Mouse (Mus musculus) liver, embryonic 14.5 days (tissue): Measurements from ENCODE around the gene Zmynd8. TPM values are rescaled to one million over a fixed set of nuclear protein-coding genes. Genes with fewer than 3 reads are reported as not detected.

Experiments used
- ATAC-seq: fragments of 200-750 bp; cut with Nextera tagmentation; 2 replicates; pipeline ENCODE4 v1.8.0; 2017; ENCODE audit warnings: moderate number of reproducible peaks, mild to moderate bottlenecking, moderate library complexity; ENCODE audit not compliant: insufficient read depth
- DNase-seq, 3 experiments: peaks; one replicate each; pipeline ENCODE4 v3.0.0-alpha.2; 2012 to 2013; ENCODE audit warnings: low read depth in 3 of 3, low spot score in 3 of 3
- H3K27ac ChIP-seq: fragments of 300-500 bp; sonication (generic); 2 replicates; pipeline ENCODE4 v1.5.1; 2014; ENCODE audit warnings: moderate library complexity, mild to moderate bottlenecking, control low read depth, inconsistent platforms
- H3K27me3 ChIP-seq: fragments of 300-500 bp; sonication (generic); 2 replicates; pipeline ENCODE4 v1.6.1; 2014; ENCODE audit warnings: mild to moderate bottlenecking, low read length, moderate library complexity; ENCODE audit not compliant: control insufficient read depth, insufficient read depth
- H3K36me3 ChIP-seq: fragments of 300-500 bp; sonication (generic); replicated peaks from 2 replicates; pipeline ENCODE4 v1.6.1; 2014; ENCODE audit warnings: low read depth; ENCODE audit not compliant: control insufficient read depth, insufficient read depth
- H3K4me1 ChIP-seq, 2 experiments: fragments of 200-500 bp in 1 of 2; fragments of 300-500 bp in 1 of 2; sonication (generic) in 1 of 2; replicated peaks; 2 replicates each; pipeline ENCODE4 v1.6.1; 2012 to 2014; ENCODE audit warnings: antibody characterized with exemption in 1 of 2, inconsistent platforms in 1 of 2, low read length in 1 of 2; ENCODE audit not compliant: control insufficient read depth in 2 of 2, insufficient read depth in 2 of 2
- H3K4me2 ChIP-seq: fragments of 300-500 bp; sonication (generic); 2 replicates; pipeline ENCODE4 v1.6.1; 2014; ENCODE audit warnings: low read depth, mild to moderate bottlenecking, control low read depth, moderate library complexity
- H3K4me3 ChIP-seq, 2 experiments: fragments of 200-500 bp in 1 of 2; fragments of 300-500 bp in 1 of 2; sonication (generic) in 1 of 2; 2 replicates each; pipeline ENCODE4 v1.5.1; 2012 to 2014; ENCODE audit warnings: low read depth in 2 of 2, low read length in 2 of 2, mild to moderate bottlenecking in 2 of 2, control low read depth in 1 of 2, inconsistent platforms in 1 of 2, moderate library complexity in 1 of 2; ENCODE audit not compliant: insufficient read depth in 1 of 2
- H3K9ac ChIP-seq: fragments of 300-500 bp; sonication (generic); replicated peaks from 2 replicates; pipeline ENCODE4 v1.6.1; 2014; ENCODE audit warnings: mild to moderate bottlenecking, control low read depth, moderate library complexity
- H3K9me3 ChIP-seq: fragments of 300-500 bp; sonication (generic); 2 replicates; pipeline ENCODE4 v1.6.1; 2016; ENCODE audit warnings: low read length, mixed read lengths; ENCODE audit not compliant: control insufficient read depth
- CTCF ChIP-seq: IDR thresholded peaks from 2 replicates; pipeline ENCODE4 v1.5.1; 2016; ENCODE audit warnings: antibody characterized with exemption, low read depth, control low read depth
- EP300 ChIP-seq: IDR thresholded peaks from 2 replicates; pipeline ENCODE4 v1.6.1; 2016; ENCODE audit warnings: antibody characterized with exemption, low read depth
- WGBS: fragments of 180-500 bp; shearing (Covaris S2); extraction: QIAGEN DNeasy Blood & Tissue Kit; methylation state at CpG from one replicate; pipeline ENCODE4 v1.1.7; 2014; ENCODE audit not compliant: insufficient replicate concordance; 5-methylcytosine and 5-hydroxymethylcytosine counted together
- polyA plus RNA-seq, 2 experiments: library from polyadenylated mRNA; depleted of rRNA in 1 of 2; stranded (reverse) in 1 of 2; unstranded in 1 of 2; fragments of >200 nt; fragmentation: Nextera tagmentation in 1 of 2; extraction: Ambion mirVana in 1 of 2; gene quantifications; 2 replicates each; pipeline versions ENCODE4 v1.2.1 to v1.2.3; 2012 to 2014

The Zmynd8 gene
- polyA plus RNA-seq, 2 experiments: 16.3 to 17.7 TPM

GRCm38 (mm10) chr2:165822478-165822877 lies 76.3 kb downstream of the Zmynd8 start:
- no peaks in the 10 kb centered on the region for H3K27me3 ChIP-seq
- no peak overlapping the region for H3K4me3 ChIP-seq
- H3K4me2 ChIP-seq: no peak overlapping the region
- H3K36me3 ChIP-seq: peaks cover 51% of the 10 kb centered on the region
- DNase-seq (no peak), ATAC-seq (no peak)
- H3K9me3 ChIP-seq: no peaks in the 10 kb centered on the region
- no peak overlapping the region for H3K9ac ChIP-seq
- H3K27ac ChIP-seq: no peak overlapping the region
- 91% methylated on average over 15 of the region's 15 CpGs for WGBS
- H3K4me1 ChIP-seq: no peaks in the 10 kb centered on the region
- no peak for TF ChIP-seq EP300
- TF ChIP-seq CTCF: no peak

- no peak overlapping the region for H3K27ac ChIP-seq
- no peaks in the 10 kb centered on the region for H3K9me3 ChIP-seq
- DNase-seq (no peak), ATAC-seq (no peak)
- TF ChIP-seq CTCF: no peak
- no peak for TF ChIP-seq EP300
- H3K36me3 ChIP-seq: peaks cover 46% of the 10 kb centered on the region
- no peaks in the 10 kb centered on the region for H3K4me1 ChIP-seq
- H3K9ac ChIP-seq: no peak overlapping the region
- WGBS: 85% methylated on average over 12 of the region's 12 CpGs
- no peaks in the 10 kb centered on the region for H3K27me3 ChIP-seq
- H3K4me3 ChIP-seq: no peak overlapping the region
- no peak overlapping the region for H3K4me2 ChIP-seq
Measured at GRCm38 (mm10) chr2:165821671-165822070, 77.1 kb downstream of the Zmynd8 start.

GRCm38 (mm10) chr2:165820504-165821095 lies 78.2 kb downstream of the Zmynd8 start:
- no peaks in the 10 kb centered on the region for H3K27me3 ChIP-seq
- no peak overlapping the region for H3K27ac ChIP-seq
- peaks cover 36% of the 10 kb centered on the region for H3K36me3 ChIP-seq
- ATAC-seq (no peak), DNase-seq (no peak)
- no peaks in the 10 kb centered on the region for H3K4me1 ChIP-seq
- H3K9me3 ChIP-seq: no peaks in the 10 kb centered on the region
- H3K9ac ChIP-seq: no peak overlapping the region
- no peak for TF ChIP-seq EP300
- no peak overlapping the region for H3K4me2 ChIP-seq
- 77% methylated on average over 15 of the region's 15 CpGs for WGBS
- H3K4me3 ChIP-seq: no peak overlapping the region

GRCm38 (mm10) chr2:165820073-165820472 lies 78.7 kb downstream of the Zmynd8 start:
- no peak overlapping the region for H3K4me3 ChIP-seq
- H3K27me3 ChIP-seq: no peaks in the 10 kb centered on the region
- no peak overlapping the region for H3K9ac ChIP-seq
- ATAC-seq (no peak), DNase-seq (no peak)
- no peak for TF ChIP-seq EP300
- TF ChIP-seq CTCF: no peak
- no peaks in the 10 kb centered on the region for H3K9me3 ChIP-seq
- H3K4me1 ChIP-seq: no peaks in the 10 kb centered on the region
- H3K36me3 ChIP-seq: peaks cover 36% of the 10 kb centered on the region
- no peak overlapping the region for H3K4me2 ChIP-seq
- WGBS: 72% methylated on average over 3 of the region's 3 CpGs
- H3K27ac ChIP-seq: no peak overlapping the region

- peak; percentile 59 for ATAC-seq
Measured at GRCm38 (mm10) chr2:165818985-165819948, 79.5 kb downstream of the Zmynd8 start.

More at GRCm38 (mm10) chr2:165818985-165819948, 79.5 kb downstream of the Zmynd8 start:
- H3K9ac ChIP-seq: no peak overlapping the region
- H3K36me3 ChIP-seq: peaks cover 42% of the 10 kb centered on the region
- no peak for TF ChIP-seq EP300
- TF ChIP-seq CTCF: peak; percentile 94
- no peaks in the 10 kb centered on the region for H3K9me3 ChIP-seq
- no peak overlapping the region for H3K4me2 ChIP-seq
- no peak overlapping the region for H3K4me3 ChIP-seq
- no peak overlapping the region for H3K27ac ChIP-seq
- H3K4me1 ChIP-seq: no peaks in the 10 kb centered on the region
- H3K27me3 ChIP-seq: no peaks in the 10 kb centered on the region
- DNase-seq: peak; percentile 35 to 46 (median 42)
- 59% methylated on average over 10 of the region's 10 CpGs for WGBS
